Mouse (Mus musculus): Measurements from ENCODE around the gene Adamtsl1.

Adamtsl1 gene

GRCm38 (mm10) chr4:86053487-86054237, 539.7 kb downstream of the Adamtsl1 start:
- peak; percentile 28 for DNase-seq (ENCODE audit: low spot score)

- no peak for DNase-seq (ENCODE audit: low spot score)
Observed at GRCm38 (mm10) chr4:86060614-86061013, 546.6 kb downstream of the Adamtsl1 start.

DNA sequence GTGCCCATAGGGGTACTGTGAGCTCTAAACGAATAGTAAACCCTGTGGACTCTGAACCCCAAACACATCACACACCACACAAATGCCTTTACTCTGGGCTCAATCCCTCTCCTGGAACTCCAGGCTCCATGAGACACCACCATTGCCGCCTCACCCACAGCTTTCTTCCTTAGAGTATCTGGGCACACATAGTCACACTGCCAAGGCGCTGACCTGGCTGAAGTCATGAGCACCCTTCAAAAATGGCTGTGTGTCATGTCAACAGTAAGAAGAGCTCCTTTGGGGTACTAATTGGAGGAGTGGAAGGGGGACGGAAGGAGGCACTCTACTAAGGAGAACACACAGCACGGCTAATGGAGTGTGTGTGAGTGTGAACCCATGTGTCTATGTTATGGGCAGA, 554.4 kb downstream of the Adamtsl1 start:
- DNase-seq (ENCODE audit: low spot score): no peak

GRCm38 (mm10) chr4:86068875-86069718, 555.1 kb downstream of the Adamtsl1 start:
- no peak for DNase-seq (ENCODE audit: low spot score)

GRCm38 (mm10) chr4:86074871-86075270, 560.9 kb downstream of the Adamtsl1 start:
- DNase-seq (ENCODE audit: low spot score): no peak

- no peak for DNase-seq (ENCODE audit: low spot score)
Observed at GRCm38 (mm10) chr4:86077355-86077754, 563.4 kb downstream of the Adamtsl1 start.

DNA sequence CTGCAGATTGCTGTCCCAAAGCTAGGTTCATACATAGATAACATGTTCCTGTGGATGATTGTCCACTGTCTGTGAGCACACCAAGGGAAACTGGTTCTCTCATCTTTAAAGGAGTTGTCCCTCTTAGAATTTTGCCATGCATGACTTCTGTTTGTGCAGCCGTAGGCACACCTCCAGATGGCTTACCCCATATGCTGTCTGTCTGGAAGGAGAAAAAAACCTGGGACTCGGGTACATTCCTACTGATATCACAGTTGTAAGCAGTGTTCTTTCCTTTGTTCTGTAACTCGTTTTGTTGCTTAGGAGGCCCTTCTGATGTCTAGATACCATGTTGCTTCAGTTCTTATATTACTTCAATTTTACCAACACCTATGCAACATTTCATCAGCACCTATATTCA, 563.9 kb downstream of the Adamtsl1 start:
- DNase-seq (ENCODE audit: low spot score): no peak

GRCm38 (mm10) chr4:86087508-86087907, 573.5 kb downstream of the Adamtsl1 start:
- DNase-seq (ENCODE audit: low spot score): no peak

- no peak for DNase-seq (ENCODE audit: low spot score)
Observed at GRCm38 (mm10) chr4:86103207-86103606, 589.2 kb downstream of the Adamtsl1 start.

GRCm38 (mm10) chr4:86108325-86108724, 594.4 kb downstream of the Adamtsl1 start:
- DNase-seq (ENCODE audit: low spot score): no peak

GRCm38 (mm10) chr4:86119067-86119466, 605.1 kb downstream of the Adamtsl1 start:
- no peak for DNase-seq (ENCODE audit: low spot score)

DNA sequence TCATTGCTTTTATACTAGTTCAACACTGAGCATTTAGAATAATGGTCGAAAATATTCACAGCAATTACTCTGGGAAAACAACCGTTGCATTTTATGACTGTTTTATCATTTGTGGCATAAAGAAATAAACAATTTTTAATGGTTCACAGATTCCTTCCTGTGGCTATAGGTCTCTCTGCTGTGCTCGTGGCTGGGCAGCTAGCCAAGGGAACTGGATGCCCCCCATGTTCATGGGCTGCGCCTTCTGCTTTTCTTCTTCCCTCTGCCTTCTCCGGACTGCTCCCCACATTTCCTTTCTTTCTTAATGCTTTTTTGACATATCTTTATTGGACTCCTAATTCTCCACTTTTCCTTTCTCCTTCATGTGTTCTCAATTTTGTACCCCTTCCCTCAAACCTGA, 608.5 kb downstream of the Adamtsl1 start:
- DNase-seq (ENCODE audit: low spot score): no peak

DNA sequence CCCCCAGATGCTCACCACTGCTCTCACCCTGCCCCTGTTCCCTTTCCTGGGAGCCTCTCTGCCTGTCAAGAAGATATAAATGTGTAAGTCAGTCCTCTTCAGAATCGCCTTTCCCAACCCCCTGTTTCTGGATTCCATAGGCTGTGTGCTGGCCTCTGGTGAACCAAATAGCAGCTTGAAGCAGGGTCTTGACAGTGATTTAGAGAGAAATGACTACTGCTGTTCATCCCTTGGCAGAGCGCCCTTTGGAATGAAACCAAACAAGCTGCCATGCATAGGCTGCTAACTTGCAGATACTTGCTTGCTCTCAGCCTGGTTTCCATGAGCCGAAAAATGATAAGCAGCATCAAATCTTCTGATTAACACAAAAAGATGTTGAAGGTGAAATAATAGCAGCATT, 610.4 kb downstream of the Adamtsl1 start:
- DNase-seq (ENCODE audit: low spot score): peak; percentile 24

- no peak for DNase-seq (ENCODE audit: low spot score)
Observed at GRCm38 (mm10) chr4:86126636-86127035, 612.7 kb downstream of the Adamtsl1 start.

DNA sequence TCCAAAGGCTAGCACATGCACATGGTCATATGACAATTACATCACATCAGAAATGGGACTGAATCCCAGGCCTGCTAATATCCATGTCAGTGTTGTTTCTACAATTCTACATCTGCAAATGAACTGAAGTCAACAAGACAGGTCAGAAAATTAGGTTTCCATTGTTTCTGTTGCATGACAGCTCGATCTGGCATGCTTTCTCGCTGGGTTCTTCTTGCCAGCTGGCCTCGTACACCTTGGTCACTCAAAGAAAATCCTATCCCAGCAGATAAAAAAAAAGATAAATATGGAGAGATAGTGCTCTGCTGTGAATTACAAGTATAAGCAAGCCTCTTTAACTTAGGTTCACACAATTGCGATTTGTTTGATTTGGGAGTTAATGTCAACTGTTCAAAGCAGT, 644.6 kb downstream of the Adamtsl1 start:
- no peak for DNase-seq (ENCODE audit: low spot score)

DNA sequence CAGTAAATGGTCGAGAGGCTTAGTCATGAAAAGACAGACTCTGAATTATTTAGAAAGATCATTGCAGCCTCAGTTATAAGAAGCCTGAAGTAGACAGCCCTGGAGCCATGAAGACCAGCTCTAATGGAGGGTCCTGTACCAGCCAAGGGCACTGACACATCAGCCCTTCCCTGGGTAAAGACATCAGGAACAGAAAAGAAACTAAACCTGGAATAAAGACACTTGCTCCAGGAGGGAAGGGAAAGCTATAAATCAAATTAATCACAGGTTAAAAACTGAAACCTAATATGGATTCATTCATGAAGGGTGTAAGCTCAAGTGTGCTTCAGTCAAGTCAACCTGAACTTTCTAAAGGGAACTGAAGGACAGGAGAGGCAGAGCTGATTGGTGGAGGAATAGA, 645.4 kb downstream of the Adamtsl1 start:
- DNase-seq (ENCODE audit: low spot score): no peak

GRCm38 (mm10) chr4:86170763-86171162, 656.8 kb downstream of the Adamtsl1 start:
- no peak for DNase-seq (ENCODE audit: low spot score)

DNA sequence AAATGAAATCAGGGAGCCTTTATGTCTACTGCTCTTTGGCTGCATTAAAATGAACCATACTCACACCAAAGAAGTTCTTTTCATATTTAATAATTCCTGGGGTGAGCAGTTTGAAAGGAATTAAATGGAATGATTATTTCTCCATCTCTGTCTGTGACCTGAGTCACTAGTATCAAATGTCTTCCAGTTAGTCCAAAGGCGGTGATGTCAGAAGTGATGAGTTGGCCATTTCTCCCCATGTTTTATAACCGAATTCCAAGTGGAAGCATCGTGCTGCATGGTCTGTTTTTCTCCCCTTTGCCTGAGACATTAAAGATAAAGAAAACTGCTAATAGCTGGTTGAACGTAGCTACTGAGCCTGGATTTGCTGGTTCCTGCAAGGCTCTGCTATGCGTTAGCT, 657.5 kb downstream of the Adamtsl1 start:
- no peak for DNase-seq (ENCODE audit: low spot score)

DNA sequence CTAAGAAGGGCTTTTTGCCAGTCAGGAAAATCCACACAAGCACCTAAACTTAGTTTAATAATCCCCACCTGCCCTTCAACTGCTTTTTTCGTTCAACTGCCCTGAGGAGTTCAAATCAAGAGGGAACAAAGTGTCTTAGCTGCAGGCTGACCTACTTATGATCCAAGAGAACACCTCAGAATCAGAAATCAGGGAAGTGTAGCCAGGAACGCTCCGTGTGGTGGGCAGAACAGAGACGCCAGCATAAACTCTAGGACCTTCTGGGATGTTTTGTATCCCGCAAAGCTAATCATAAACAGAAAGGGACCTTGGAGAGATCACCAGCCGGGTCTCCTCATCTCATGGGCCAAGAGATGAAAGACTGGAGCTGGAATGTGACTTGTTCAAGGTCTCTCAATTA, 663.5 kb downstream of the Adamtsl1 start:
- DNase-seq (ENCODE audit: low spot score): no peak

GRCm38 (mm10) chr4:86178116-86178515, 664.1 kb downstream of the Adamtsl1 start:
- no peak for DNase-seq (ENCODE audit: low spot score)

DNA sequence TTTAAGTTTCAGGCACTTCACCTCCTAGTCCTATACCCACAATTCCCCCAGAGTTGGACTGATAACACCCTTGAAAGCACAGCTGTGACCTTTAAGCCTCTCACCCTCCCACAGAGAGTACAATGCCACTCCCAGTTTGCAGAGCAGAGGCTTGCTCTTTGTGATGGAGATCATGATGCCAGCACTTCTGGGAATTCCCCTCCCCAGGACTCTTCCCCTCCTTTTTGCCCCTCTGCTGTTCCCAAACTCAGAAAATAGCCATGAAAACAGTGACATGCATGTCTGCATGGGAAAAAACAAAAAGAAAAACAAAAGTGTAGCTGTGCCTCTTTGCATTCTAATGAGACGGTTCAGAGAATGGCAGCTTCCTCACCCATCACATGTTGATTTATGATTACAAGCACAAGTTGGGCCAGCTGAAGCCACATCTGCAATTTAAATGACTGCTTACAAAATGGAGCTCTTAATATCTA, 669.8 kb downstream of the Adamtsl1 start:
- no peak for DNase-seq (ENCODE audit: low spot score)

DNA sequence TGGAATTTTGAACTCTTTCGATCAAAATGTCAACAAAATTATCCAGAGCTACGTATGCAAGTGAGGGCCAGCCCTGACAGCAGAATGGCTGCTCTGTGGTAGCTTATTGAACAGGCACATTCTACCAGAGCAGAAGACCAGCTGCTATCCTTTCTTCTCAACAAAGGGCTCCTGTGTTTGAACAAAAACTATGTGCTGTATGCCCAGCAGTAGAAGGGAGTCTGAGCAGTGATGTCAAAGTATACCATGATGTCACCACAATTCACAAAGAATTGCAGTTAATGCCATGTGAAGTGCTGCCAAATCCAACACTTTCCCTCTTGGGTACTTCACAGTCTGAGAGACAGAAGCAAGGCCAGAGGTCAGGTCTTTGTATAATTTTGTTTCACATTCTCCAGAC, 675.9 kb downstream of the Adamtsl1 start:
- no peak for DNase-seq (ENCODE audit: low spot score)

- no peak for DNase-seq (ENCODE audit: low spot score)
Observed at GRCm38 (mm10) chr4:86191195-86191594, 677.2 kb downstream of the Adamtsl1 start.
